Comparison of ENCODE assay signal across 8 mouse cellular contexts in genomic region chr4:58943420-58944205, GRCm38 (mm10). TPM values are rescaled to one million over a fixed set of nuclear protein-coding genes. Genes with fewer than 3 reads are reported as not detected.
DNase-seq lines count a peak whose midpoint lies in the region; ATAC-seq and TF ChIP-seq lines count a peak whose summit lies in the region.

Zkscan16 (plus strand) TSS chr4:58943628.

- no peak within 1 kb of the TSS for H3K27ac ChIP-seq in intestine, postnatal 0 days (ENCODE audit: low read depth, low read length)

- no peaks in the 10 kb centered on the region for H3K36me3 ChIP-seq in intestine, postnatal 0 days (ENCODE audit: control insufficient read depth, insufficient read depth)

- intact Hi-C loops in left cerebral cortex, postnatal 25 days (cut with DNase I): loop anchor here (1.0 kb wide), 1 partner anchor 32 kb away; no protein-coding TSS in a partner anchor

- peak within 1 kb of the TSS; percentile 91 for H3K4me2 ChIP-seq in intestine, postnatal 0 days (replicated peaks; ENCODE audit: low read depth)

- ATAC-seq in intestine, postnatal 0 days: peak; percentile 45; the same call in 1 of the 2 replicates
- ATAC-seq in megakaryocyte-erythroid progenitor cell, adult 5-6 weeks (replicated peaks; ENCODE audit: low FRiP score, low TSS enrichment, poor library complexity, severe bottlenecking): peak; percentile 76

- peak within 1 kb of the TSS; percentile 18; the same call in 1 of the 2 replicates for H3K9ac ChIP-seq in intestine, postnatal 0 days (ENCODE audit: low read depth, low read length)

- H3K4me3 ChIP-seq in intestine, postnatal 0 days (ENCODE audit: low read depth, low read length): peak within 1 kb of the TSS; percentile 63

- H3K4me1 ChIP-seq in intestine, postnatal 0 days (replicated peaks; ENCODE audit: control insufficient read depth, insufficient read depth, low read length): no peaks in the 10 kb centered on the region

- WGBS in intestine, postnatal 0 days: 1% methylated on average over 50 of the region's 50 CpGs

- peak; percentile 91 for DNase-seq in adrenal gland, postnatal 14 days
- peak; percentile 90 for DNase-seq in embryo, embryonic 9.5 days (ENCODE audit: extremely low spot score)
- DNase-seq in heart, adult 11 months: peak; percentile 96
- peak; percentile 93 to 95 for DNase-seq in left cerebral cortex, postnatal 25 days (ENCODE audit: low spot score in 2 of 2)
- DNase-seq in right cerebral cortex, postnatal 25 days: peak; percentile 94
- peak; percentile 66 for DNase-seq in urinary bladder, postnatal 25 days (ENCODE audit: low spot score)

- H3K27me3 ChIP-seq in intestine, postnatal 0 days (replicated peaks; ENCODE audit: control insufficient read depth, insufficient read depth, low read length): peaks cover 3% of the 10 kb centered on the region; the same call in 1 of the 2 replicates

- H3K9me3 ChIP-seq in intestine, postnatal 0 days (ENCODE audit: control insufficient read depth): no peaks in the 10 kb centered on the region

- TF ChIP-seq CTCF in intestine, postnatal 0 days (IDR thresholded peaks at IDR 0.05; ENCODE audit: low read depth): no peak

RNA-seq across cellular contexts. Expression of gene Zkscan16, which starts in this region (rescaled TPM):
- 2.3 and 2.5 TPM in 2 replicates for total RNA-seq in adrenal gland, postnatal 14 days (2021)
- 0.04 and 0.12 TPM in 2 replicates for polyA plus RNA-seq in intestine, postnatal 0 days (2015; fragmentation: Nextera tagmentation; extraction: Ambion mirVana)
- 10 to 100 TPM; 40.1 to 42.0 TPM for total RNA-seq in left cerebral cortex, postnatal 25 days (2021)
- total RNA-seq in megakaryocyte-erythroid progenitor cell, adult 5-6 weeks (2014; fragmentation: Nextera tagmentation): not detected in 2 replicates
- total RNA-seq in megakaryocyte-erythroid progenitor cell, adult 5-6 weeks (2017): not detected in 2 replicates

Comparison
In these comparisons a context has a peak if more than half of its experiments do, and no peak if none do; other contexts are left out.
1. RNA of gene Zkscan16 (total RNA-seq): 40.1 to 42.0 TPM in left cerebral cortex, postnatal 25 days; 2.3 to 2.5 TPM in adrenal gland, postnatal 14 days and not detected in megakaryocyte-erythroid progenitor cell, adult 5-6 weeks; every median in the first group is over 10 times any median in the second.
2. Peak in ATAC-seq, H3K4me3 ChIP-seq, H3K9ac ChIP-seq and H3K4me2 ChIP-seq in intestine, postnatal 0 days; RNA of the gene not detected or under 1 TPM.
3. Peak in ATAC-seq in megakaryocyte-erythroid progenitor cell, adult 5-6 weeks; RNA of the gene not detected or under 1 TPM.
4. Peak in every context shown above with its lines, with median percentiles within 50 percentile points of each other: DNase-seq.